Mouse (Mus musculus) brain, embryonic 14.5 days (tissue): ENCODE measurements around the gene Nudcd3.

ENCODE experiments used
- CTCF ChIP-seq: fragments of 200-500 bp; IDR thresholded peaks from 2 replicates; pipeline ENCODE4 v1.5.1; 2012; ENCODE audit warnings: inconsistent platforms, mild to moderate bottlenecking, moderate library complexity, borderline replicate concordance; ENCODE audit not compliant: insufficient read depth, insufficient read length; ENCODE audit errors: extremely low read depth
- POLR2A ChIP-seq: fragments of 200-500 bp; IDR thresholded peaks from 2 replicates; pipeline ENCODE4 v1.6.1; 2012; ENCODE audit warnings: mild to moderate bottlenecking, inconsistent platforms, borderline replicate concordance; ENCODE audit not compliant: poor library complexity, insufficient read depth, insufficient read length, severe bottlenecking; ENCODE audit errors: extremely low read depth

GRCm38 (mm10) chr11:6233025-6233424 lies 32.8 kb upstream of the Nudcd3 start:
- TF ChIP-seq CTCF (no peak), POLR2A (no peak)
